Mouse (Mus musculus): ENCODE results near the gene Sgk2.
A peak's percentile ranks its signal among the peaks of the same experiment; 100 is the strongest.

- TF ChIP-seq EP300 (IDR thresholded peaks at IDR 0.05; ENCODE audit: low read depth) (no peak), CTCF (IDR thresholded peaks at IDR 0.05; ENCODE audit: low read depth) (peak; percentile 88)
Measured at GRCm38 (mm10) chr2:163048125-163048524, 61.0 kb downstream of the Sgk2 start.
